ENCODE assay signal across 23 mouse cellular contexts in the genomic region with DNA sequence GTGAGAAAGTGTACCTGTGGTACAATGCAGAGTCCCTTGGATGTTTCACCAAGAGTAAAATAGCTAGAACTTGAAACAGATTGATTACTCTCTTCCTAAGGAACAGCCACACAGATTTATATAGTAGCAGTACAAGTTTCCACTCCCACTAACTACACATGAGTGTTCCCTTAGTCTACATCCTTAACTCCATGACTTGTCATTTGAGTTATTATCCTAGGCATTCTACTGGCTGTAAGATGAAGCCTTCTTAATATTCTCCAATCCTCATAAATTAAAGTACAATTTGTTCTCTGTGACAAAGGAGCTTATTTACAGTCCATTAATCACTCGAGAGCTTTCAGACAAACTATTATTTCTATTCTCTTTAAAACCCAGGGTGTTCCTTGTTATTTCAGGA.
DNase-seq lines count a peak whose midpoint lies in the region; ATAC-seq lines count a peak whose summit lies in the region.
"Had no signal": no experiment of that assay in that cellular context is flagged by ENCODE, and none has a peak within 500 bp of the region (broad histone marks: within the 10 kb centered on the region; RNA-seq: fewer than 3 reads in every experiment).

No protein-coding gene starts in this region.

- DNase-seq in kidney, postnatal 4 days = no peak
- DNase-seq in kidney, adult 18-20 months = no peak
- peak; percentile 2 for DNase-seq in mesoderm, embryonic 11.5 days (ENCODE audit: low read depth, low spot score)
- DNase-seq: adrenal gland, adult 8-10 months; adrenal gland, postnatal 14 days; adrenal gland, postnatal 36 days; B cell, adult 2 months; cerebellum, adult 11-12 months; cerebellum, adult 2 months; cerebellum, adult 9-10 months; cerebellum, postnatal 10 days; cerebellum, postnatal 25 days had no signal

- H3K27ac ChIP-seq in kidney, embryonic 14.5 days (ENCODE audit: low read depth, low read length) = no peak overlapping the region
- no peak overlapping the region for H3K27ac ChIP-seq in kidney, embryonic 16.5 days (ENCODE audit: low read length)
- H3K27ac ChIP-seq: embryonic facial prominence, embryonic 10.5 days; embryonic facial prominence, embryonic 12.5 days; forebrain, embryonic 13.5 days; forebrain, embryonic 15.5 days had no signal

- H3K4me1 ChIP-seq in kidney, embryonic 14.5 days (ENCODE audit: control insufficient read depth, insufficient read depth, low read length) = no peaks in the 10 kb centered on the region
- no peaks in the 10 kb centered on the region for H3K4me1 ChIP-seq in kidney, embryonic 16.5 days (ENCODE audit: insufficient read depth, low read length)
- H3K4me1 ChIP-seq: embryonic facial prominence, embryonic 10.5 days; embryonic facial prominence, embryonic 12.5 days; forebrain, embryonic 13.5 days; forebrain, embryonic 15.5 days had no signal

- ATAC-seq in kidney, embryonic 14.5 days (ENCODE audit: low FRiP score, low TSS enrichment) = peak; percentile 83; the same call in 1 of the 2 replicates
- ATAC-seq in kidney, embryonic 16.5 days (ENCODE audit: low FRiP score, low TSS enrichment) = peak; percentile 71; the same call in 1 of the 2 replicates
- ATAC-seq: activated CD4-positive, CD25-positive, alpha-beta regulatory T cell, adult 4 months; CD4-positive, CD25-positive, alpha-beta regulatory T cell, adult 4 months; forebrain, embryonic 13.5 days; forebrain, embryonic 15.5 days; Patski had no signal

- no peak overlapping the region for H3K4me2 ChIP-seq in kidney, embryonic 14.5 days (replicated peaks; ENCODE audit: low read depth, low read length)
- no peak overlapping the region for H3K4me2 ChIP-seq in kidney, embryonic 16.5 days (replicated peaks; ENCODE audit: low read depth, low read length)
- H3K4me2 ChIP-seq: embryonic facial prominence, embryonic 12.5 days; forebrain, embryonic 13.5 days; forebrain, embryonic 15.5 days had no signal

- no peaks in the 10 kb centered on the region for H3K9me3 ChIP-seq in kidney, embryonic 14.5 days (ENCODE audit: control insufficient read depth, low read length)
- no peaks in the 10 kb centered on the region for H3K9me3 ChIP-seq in kidney, embryonic 16.5 days (ENCODE audit: low read length)
- H3K9me3 ChIP-seq: embryonic facial prominence, embryonic 10.5 days; embryonic facial prominence, embryonic 12.5 days; forebrain, embryonic 13.5 days; forebrain, embryonic 15.5 days; G1E had no signal

- no peak overlapping the region for H3K4me3 ChIP-seq in kidney, embryonic 14.5 days (ENCODE audit: low read length)
- no peak overlapping the region for H3K4me3 ChIP-seq in kidney, embryonic 16.5 days (ENCODE audit: low read length)
- H3K4me3 ChIP-seq: embryonic facial prominence, embryonic 10.5 days; embryonic facial prominence, embryonic 12.5 days; forebrain, embryonic 13.5 days; forebrain, embryonic 15.5 days had no signal

- WGBS in kidney, embryonic 14.5 days = 14% methylated on average over 1 of the region's 1 CpGs
- 19% methylated on average over 1 of the region's 1 CpGs for WGBS in kidney, embryonic 16.5 days

- no peaks in the 10 kb centered on the region for H3K36me3 ChIP-seq in kidney, embryonic 14.5 days (ENCODE audit: control insufficient read depth, insufficient read depth, low read length)
- H3K36me3 ChIP-seq in kidney, embryonic 16.5 days (ENCODE audit: insufficient read depth, low read length) = no peaks in the 10 kb centered on the region
- H3K36me3 ChIP-seq: embryonic facial prominence, embryonic 10.5 days; embryonic facial prominence, embryonic 12.5 days; forebrain, embryonic 15.5 days; G1E had no signal

- no peak overlapping the region for H3K9ac ChIP-seq in kidney, embryonic 14.5 days (ENCODE audit: low read depth, low read length)
- H3K9ac ChIP-seq in kidney, embryonic 16.5 days (replicated peaks; ENCODE audit: low read length) = no peak overlapping the region
- H3K9ac ChIP-seq: embryonic facial prominence, embryonic 12.5 days; forebrain, embryonic 13.5 days; forebrain, embryonic 15.5 days had no signal

- no peaks in the 10 kb centered on the region for H3K27me3 ChIP-seq in kidney, embryonic 14.5 days (ENCODE audit: control insufficient read depth, insufficient read depth, low read length)
- H3K27me3 ChIP-seq in kidney, embryonic 16.5 days (ENCODE audit: insufficient read depth, low read length) = no peaks in the 10 kb centered on the region
- H3K27me3 ChIP-seq: CH12.LX; embryonic facial prominence, embryonic 12.5 days; forebrain, embryonic 13.5 days; forebrain, embryonic 15.5 days; Patski had no signal
